Mouse (Mus musculus) mouse trophoblast stem cell (cell line): ENCODE data around the gene Ttll3.

Experiments used
- in situ Hi-C, 2 experiments: fragments of 300-500 bp; cut with MseI, MboI; formaldehyde crosslinking; loops; 2 replicates in 1 of 2; 3 replicates in 1 of 2; pipeline ENCODE4 v1.15.1; 2025

Gene Ttll3

DNA sequence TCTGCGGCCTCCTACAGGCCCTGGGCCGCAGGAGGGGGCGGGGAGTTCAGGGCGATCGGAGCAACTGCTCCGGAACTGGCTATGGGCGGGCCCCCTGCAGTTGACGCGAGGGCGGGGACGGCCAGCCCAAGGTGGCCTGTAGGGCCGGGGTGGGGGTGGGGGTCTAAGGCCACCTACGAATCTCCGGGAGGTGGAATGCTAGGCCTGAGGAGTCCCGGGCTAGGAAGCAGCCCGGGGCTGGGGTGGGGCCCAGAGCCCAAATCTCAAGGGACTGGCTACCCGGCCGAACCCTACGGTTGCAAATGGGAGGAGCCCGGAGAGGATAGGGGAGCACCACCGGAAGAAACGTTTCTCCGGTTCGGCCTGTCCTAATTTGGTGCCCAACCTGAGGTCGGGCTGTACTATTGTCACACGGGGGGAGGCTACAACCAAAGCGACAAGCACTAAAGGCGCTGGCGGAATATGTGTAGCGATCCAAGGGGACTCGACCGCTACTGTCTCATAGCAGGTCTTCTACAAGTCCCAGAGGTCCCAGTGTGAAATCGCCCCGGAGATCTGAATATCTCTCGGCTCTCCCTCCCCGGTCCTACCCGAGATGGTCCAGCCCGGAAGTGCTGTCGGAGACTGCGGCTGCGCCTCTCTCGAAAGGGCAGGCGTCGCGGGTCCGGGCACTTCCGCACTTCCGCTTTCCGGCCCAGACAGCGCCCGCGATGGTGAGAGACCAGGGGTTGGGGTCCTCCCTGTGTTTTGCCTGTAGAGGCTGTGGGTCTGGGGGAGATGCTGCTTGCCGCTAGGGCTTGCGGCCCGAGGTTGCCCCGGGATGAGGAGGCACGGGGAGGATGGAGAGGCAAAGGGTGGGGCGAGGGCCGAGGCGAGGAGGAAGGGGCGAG is 11.3 kb upstream of the Ttll3 start, which contains the start of the genes Tada3 and Arpc4:
TSS of gene Tada3 (minus strand) at position 388 of the 890 bp plus-strand sequence.
TSS of gene Arpc4 (plus strand) at position 620 of the 890 bp plus-strand sequence.
- in situ Hi-C loops, result no loop called here

DNA sequence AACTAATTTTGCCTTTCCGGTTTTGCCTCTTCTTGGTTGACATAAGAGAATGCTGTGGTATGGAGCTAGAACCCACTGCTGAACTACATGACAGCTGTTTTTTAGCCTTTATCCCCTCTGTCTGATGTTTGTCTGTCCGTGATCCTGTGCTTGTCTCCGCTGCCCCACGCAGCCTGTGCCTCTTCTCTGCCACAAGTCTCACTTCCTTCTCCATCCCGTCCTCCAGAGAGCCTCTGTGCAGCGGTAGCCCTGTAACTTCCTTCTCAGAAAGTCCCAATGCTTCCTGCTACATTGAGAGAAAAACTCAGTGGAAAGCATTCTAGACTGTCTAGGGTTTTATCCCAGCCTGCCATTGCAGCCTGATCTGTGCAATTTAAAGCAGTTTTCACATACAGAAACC is 9.8 kb upstream of the Ttll3 start:
- in situ Hi-C loops, result no loop called here

DNA sequence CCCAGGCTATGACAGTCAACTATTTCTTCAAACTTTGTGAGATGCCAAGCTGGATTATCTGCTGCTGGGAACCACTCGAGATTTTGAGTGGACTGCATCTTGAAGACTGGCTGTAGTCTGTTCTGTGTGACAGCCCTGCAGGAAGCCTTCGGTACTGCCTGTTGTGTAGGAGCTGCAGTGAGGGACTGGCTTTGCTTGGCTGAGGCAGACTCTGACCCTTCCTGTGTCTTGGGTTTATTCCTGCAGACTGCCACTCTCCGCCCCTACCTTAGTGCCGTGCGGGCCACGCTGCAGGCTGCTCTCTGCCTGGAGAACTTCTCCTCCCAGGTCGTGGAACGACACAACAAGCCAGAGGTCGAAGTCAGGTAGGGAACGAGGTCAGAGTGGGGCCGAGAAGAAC is 8.6 kb upstream of the Ttll3 start:
- in situ Hi-C loops, result no loop called here

DNA sequence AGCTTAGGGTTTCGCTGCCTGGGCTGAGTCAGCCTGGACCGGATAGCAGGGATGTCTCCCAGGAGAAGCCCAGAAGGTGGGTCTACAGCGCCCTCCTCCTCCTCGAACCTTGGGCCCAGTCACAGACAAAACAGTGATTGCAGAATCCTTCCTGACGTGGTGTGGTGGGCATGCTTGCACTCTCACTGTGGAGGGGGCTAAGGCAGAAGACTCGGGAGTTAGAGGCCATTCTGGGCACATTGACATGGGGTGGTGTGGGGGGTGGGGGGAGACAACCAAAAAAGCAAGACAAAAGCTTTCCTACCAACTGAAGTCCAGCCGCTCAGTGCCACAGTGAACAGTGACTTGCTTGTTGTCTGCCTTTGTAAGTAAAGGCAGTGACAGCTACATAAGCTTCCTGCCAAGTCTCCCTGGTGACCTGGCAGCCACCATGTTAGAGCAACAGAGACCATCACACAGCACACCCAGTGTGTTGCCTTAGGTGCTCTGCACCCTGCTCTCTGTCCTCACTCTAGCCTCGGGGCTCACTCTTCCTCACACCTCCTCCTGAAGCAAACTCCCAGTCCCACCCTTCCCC is 4.6 kb upstream of the Ttll3 start:
- in situ Hi-C loops, result no loop called here

DNA sequence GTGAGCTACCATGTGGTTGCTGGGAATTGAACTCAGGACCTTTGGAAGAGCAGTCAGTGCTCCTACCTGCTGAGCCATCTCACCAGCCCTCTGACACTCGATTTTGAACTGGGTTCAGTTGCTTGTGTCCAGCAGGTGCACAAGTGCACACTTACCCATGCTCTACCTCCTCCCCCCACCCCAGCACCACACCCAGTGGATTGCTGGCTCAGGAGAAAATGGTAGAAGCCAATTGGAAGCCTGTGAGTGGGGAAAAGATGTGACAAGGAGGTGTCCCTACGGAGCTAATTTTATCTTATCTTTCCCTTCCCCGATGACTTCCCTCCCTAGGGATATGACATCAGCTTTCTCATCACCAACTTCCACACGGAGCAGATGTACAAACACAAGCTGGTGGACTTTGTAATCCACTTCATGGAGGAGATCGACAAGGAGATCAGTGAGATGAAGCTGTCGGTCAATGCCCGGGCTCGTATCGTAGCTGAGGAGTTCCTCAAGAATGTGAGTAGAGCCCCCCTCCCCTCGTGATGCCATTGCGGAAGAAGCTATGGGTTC is 3.8 kb upstream of the Ttll3 start:
- in situ Hi-C loops, result no loop called here

DNA sequence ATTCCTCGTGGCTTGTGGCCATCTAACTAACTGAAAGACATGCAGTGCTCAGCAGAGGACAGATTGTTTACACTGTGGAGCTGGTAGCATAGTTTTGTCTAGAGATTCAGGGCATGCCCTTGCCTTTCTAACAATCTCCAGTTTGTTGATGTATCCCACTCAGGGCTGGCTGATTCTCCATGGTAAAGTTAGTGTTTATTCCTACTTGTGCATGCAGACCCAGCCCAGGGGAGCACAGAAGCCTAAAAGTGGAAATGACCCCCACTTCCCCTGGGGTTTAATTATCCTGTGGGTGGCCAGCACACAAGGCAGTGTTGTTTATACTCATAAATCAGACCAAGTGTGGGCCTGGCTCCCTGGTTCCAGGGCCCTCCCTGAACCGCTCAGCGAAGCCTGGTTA is 3.0 kb upstream of the Ttll3 start:
- in situ Hi-C loops, result no loop called here

DNA sequence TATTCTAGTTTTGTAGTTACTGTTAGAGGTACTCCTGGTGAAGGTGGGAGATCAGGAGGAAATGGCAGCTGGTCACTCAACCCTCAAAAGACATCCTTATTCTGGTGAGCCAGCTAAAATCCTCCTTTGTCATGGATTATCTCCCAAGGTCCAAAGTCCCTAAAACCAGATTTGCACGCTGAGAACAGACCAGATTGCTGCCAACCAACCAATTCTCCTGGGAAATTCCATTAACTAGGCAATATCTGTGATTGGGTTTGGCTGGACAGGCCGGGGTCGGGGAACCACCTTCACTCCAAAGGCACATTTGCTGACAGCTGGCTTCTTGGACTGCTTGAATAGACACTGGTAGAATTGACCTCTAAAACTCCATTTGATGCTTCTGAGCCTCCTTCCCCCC is 1.7 kb downstream of the Ttll3 start:
- in situ Hi-C loops, result no loop called here

DNA sequence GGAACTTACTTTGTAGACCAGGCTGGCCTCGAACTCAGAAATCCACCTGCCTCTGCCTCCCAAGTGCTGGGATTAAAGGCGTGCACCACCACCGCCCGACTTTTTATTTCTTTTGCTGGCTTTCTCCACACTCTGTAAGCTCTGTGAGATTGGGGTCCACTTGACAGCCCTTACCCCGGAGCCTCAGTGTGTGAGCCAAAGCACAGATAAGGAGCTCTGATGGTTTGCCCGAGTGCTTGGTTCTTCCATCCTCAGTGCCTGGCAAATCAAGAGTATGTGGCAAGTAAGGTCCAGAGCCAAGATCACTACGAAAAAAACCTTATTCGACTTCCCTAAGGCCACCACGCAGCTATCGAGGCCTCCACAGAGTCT is 2.9 kb downstream of the Ttll3 start:
- in situ Hi-C loops, result no loop called here

DNA sequence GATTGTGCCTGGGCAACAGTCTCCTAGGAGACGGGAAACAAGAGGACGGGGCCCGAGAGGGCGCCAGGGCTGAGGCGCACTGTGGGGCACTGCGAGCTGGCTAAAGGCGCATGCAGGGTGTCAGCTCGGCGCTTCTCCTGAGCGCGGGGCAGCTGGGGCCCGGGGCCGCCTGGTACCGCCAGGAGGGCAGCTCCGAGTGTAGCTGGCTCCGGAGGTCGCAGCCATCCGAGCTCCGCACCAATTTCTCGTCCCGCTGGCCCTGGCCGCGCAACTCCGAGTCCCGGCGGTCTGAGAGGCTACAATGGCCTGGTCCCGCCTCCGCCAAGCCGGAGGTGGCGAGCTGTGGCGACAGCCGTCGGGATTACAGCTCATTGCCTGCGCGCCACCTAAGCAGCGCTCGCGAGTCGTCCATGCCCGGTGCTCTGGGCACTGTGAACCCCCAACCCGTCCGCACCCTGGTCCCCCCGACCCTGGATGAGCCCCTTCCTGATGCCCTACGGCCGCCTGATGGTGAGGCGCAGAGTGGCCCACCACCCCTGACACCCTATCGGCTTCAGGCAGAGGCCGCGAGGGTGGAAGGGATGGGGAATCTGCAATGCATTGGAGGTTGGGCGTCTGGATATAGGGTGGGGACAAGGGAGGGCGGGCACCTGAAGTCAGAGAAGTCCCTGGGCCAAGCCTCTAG is 3.5 kb downstream of the Ttll3 start:
- in situ Hi-C loops, result no loop called here

DNA sequence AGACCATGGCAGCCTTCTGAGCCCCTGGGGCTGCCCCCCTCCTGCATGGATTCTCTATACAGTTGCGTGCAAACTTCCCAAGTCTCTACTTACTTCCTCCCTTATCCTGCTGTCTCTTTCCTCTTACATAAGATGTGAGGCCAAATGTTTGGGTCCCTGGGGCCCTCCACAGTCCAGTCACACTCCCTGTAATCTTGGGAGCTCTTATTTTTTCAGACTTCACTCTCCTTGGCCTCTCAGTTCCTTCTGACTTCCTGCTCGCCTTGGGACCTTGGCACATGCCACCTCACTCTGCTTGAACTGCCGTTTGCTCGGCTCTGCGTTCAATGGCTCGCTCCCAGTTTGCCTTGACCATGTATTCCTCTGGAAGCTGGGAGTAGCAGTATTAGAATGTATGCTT is 4.9 kb downstream of the Ttll3 start:
- in situ Hi-C loops, result no loop called here

DNA sequence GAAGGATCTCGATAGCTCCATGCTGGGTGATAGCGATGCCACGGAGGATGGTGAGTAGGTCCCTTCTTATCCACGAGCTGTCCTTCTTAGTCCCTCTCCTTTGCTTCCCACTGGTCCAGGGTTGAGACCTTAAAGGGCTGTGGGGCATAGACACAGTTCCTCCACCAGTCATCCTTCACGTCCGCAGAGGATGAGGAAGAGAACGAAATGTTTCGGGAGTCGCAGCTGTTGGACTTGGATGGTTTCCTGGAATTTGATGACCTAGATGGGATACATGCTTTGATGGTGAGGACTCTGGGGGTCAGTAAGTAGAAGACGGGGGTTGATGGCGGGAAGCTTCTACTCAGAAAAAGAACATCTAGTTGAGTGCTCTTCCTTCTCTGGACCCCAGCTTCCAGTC is 5.8 kb downstream of the Ttll3 start:
- in situ Hi-C loops, result no loop called here

DNA sequence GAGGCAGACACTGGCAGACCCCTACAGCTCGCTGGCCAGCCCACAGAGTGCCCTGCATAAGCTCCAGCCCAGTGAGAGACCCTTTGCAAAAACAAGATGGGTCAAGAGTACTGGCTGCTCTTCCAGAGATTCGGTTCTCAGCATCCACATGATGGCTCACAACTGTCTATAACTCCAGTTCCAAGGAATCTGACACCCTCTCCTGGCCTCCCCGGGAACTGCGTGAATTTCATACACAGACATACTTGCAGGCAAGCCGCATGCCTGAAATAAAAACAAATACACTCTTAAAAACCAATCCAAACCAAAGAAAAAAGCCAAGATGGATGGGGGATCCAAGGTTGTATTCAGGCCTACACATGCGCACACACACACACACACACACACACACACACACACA is 6.4 kb downstream of the Ttll3 start:
- in situ Hi-C loops, result no loop called here

DNA sequence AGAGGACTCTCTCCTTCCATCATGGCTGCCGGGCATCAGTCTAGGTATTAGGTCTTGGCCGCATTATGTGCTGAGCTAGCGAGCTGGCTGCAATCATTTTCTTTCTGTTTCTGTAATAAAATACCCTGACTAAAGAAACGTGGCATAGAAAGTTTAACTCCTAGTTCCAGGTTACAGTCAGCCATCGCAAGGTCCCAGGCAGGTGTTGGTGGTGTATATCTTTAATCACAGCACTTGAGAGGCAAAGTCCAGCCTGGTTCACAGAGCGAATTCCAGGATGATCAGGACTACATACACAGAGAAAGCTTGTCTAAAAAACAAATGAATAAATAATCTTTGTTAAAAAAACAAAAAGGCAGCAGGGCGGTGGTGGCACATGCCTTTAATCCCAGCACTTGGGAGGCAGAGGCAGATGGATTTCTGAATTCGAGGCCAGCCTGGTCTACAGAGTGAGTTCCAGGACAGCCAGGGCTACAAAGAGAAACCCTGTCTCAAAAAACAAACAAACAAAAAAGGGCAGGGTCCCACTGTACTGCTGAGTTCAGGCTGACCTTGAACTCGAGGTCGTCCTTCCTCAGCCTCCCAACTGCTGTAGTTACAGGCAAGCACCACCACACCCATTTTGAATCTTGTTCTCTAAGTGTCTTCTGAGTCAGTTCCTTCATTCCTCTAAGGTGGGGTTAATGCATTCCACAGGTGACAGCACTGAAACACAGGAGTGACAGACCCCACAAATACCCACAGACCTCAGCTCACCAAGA is 7.4 kb downstream of the Ttll3 start:
- in situ Hi-C loops, result no loop called here

DNA sequence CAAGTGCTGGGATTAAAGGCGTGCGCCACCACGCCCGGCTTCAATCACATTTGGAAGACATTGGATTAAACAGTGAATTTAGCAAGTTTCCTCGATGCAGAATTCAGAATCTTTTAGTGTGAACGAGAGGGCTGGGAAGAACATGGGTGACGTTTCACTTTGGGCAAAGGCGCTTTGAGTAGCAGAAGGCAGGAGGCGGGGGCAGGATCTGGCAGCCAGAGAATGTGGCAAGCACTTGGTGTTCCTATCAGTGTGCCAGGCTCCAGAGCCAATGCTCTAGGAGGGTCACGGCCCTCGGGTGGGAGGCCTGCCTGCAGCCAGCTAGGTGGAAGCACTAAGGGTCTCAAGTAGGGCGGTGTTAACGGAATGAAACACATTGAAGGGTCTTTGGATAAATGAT is 13.0 kb downstream of the Ttll3 start:
- in situ Hi-C loops, result no loop called here

DNA sequence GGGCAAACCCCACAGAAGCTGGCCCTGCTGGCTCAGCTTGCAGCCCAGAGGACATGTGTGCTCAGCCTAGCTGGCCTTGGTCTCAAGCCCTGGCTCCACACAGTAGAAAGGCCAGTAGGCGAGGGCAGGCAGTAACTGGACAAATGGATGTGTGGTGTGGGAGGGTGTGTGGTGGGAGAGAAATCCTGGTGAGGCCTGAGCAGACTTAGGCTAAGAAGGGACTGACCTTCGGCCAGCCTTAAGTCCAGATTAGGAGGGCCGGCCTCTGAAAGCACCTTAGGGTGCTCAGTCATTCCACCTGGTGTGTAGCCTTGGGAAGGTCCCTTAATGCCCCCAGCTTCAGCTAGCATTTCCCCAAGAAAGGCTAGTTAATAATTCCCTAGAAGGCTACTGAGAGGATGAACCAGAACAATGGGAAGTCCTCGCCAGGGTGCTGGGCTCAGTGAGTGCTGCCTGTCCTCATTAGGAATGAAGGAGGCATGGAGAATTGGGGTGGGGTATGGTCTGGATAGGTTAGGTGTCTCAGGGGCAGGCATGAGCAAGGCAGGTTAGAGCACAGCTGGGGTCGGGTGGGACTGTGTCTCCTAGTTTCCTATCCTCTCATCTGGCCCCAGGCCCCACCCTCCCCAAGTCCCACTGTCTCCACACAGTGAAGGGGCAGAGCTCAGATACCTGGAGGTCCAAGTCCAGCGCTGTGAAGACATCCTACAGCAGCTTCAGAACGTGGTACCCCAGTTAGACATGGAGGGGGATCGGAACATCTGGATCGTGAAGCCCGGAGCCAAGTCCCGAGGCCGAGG is 15.8 kb downstream of the Ttll3 start:
- in situ Hi-C loops, result no loop called here

DNA sequence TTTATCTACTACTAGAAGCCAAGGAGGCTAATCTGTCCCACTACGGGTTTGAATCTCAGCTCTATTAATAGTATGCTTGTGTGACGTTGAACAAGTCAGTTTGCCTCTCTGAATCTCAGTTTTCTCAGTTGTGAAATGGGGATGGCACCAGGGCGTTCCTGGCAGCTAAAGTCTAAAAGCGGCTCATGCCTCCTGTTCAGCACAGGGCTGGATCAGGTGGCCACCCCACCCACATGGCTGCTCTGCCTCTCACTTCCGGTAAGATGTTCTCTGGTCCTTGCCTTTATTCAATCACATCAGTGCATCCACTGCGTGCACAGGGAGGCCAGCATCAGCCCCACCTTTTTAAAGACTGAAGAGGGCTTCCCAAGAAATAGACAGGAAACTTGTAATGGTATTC is 16.4 kb downstream of the Ttll3 start:
- in situ Hi-C loops, result no loop called here

DNA sequence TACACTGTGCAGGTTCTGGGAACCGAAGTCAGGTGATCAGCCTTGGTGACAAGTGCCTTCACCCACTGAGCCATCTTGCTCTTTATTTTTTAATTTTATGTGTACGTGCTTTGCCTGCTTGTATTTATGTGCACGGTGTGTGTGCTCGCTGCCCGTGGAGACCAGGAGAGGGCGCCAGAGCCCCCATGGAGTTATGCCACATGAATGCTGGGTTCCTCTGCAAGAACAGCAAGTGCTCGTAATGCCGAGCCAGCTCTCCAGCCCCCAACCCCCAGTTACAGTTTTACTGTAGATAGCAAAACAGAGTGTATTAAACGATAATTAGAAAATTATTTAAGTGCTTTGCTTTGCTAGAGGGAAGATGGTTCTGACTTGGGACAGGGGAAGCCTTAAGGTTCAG is 17.6 kb downstream of the Ttll3 start:
- in situ Hi-C loops, result no loop called here

DNA sequence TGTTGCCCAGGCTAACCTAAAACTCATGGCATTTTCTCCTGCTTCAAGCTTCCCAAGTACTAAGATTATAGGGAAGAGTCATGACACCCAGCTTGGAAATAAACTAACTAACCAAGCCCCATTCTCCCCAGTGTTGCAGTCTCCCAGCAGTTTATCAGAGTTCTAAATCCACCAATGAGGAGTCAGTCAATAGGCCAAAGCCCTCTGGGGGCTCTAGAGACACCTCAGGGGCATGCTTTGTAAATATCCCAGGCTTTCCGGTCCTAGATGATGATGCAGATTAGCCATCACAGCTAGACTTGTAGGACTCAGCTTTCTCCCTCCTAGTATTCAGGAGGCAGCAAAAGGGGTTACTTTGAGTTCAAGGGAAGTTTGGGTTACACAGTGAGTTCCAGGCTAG is 20.9 kb downstream of the Ttll3 start:
- in situ Hi-C loops, result no loop called here

DNA sequence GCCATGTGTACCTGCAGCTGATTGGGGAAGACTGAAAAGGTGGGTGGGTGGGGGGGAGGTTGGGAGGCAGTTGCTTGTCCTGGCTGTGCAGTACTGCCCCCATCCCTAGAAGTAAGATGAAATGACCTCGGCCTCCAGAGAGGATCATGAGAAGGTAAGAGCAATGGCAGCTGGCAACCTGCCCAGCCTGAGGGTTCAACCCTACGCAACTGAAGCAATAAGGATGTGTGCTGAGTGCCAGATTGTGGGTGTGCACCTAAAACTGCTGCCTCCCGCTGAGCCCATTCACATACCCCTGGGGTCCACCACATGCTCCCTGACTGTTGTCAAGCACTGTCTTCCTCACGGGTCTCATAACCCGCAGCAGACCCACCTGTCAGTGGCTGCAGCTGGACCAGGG is 27.4 kb downstream of the Ttll3 start:
- in situ Hi-C loops, result no loop called here

DNA sequence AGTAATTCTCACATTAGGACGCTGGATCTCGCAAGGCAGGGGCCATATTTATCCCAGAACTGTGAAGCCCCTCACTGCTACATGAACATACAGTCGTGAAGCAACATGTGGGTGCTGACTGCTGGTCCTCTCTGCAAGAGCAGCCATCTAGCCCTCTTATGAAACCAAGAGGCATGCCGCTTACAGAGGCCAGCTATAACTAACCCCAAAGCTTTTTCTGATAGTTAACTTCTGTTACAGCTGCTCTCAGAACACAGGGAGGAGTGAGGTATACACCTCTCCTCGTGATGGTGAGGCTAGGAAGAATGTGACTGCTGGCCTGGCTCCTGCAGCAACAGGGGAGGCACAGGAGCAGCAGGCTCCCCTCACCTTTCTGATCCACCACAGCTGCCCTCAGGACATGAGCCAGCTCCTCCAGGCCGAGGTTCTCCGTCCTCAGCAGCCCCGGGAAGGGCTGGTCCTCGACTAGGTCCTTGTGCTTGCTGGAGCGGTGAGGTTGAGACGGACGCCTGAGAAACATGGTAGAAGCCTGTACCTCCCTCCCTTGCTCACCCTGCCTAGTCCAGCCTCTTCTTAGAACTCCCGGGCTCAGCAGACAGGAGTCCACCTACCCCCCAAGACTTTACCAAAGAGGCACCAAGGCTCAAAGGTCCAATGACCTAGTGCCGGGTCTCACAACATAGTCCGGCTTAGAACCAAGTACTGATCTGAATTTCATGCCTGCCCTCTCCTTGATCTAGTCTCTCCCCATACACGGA is 29.6 kb downstream of the Ttll3 start:
- in situ Hi-C loops, result no loop called here
